Mouse (Mus musculus): ENCODE results near the gene Arid2. TPM values are rescaled to one million over a fixed set of nuclear protein-coding genes. Genes with fewer than 3 reads are reported as not detected.
A peak's percentile ranks its signal among the peaks of the same experiment; 100 is the strongest.
"Not testable (repeated sequence)": the region's sequence is repeated elsewhere in the genome, so short reads cannot be mapped to it uniquely, and the experiment has no call there.

Arid2 gene
- total and polyA plus RNA-seq, 3 experiments: 20.3 to 31.2 (median 25.9) TPM

DNA sequence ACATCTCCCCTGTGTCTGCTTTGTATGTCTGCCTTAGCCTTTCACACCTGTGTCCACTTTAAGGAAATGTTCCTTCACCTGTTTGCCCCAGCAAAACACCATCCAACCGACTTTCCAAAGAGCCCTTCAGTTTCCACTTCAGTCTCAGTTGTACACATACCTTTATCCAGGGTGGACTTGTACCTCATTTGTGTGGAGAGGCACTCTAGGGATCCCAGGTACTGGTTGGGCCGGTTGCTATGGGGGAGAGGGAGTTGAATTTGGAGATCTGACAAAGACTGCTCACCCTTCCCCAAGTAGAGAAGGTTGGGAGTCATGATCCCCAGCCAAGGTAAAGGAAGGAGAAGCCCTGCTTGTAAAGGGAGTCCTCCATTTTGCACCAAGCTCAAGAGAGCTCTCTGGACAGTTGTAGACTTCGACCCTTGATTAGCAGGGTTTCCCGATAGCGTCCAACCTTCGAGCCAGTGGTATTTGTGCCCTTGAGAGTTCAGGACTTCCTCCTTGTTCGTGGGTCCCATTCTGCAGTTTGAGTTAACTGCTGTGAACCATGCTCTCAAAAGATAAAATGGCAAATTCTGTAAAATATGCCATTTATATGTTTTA is 38.5 kb downstream of the Arid2 start:
- no peak overlapping the region for H3K9ac ChIP-seq (ENCODE audit: control insufficient read depth, low read depth, low read length, poor library complexity, severe bottlenecking)
- no peak overlapping the region for H3K4me3 ChIP-seq (ENCODE audit: control insufficient read depth in 1 of 2, insufficient read depth in 1 of 2, low read depth in 2 of 2, low read length in 2 of 2)
- no peaks in the 10 kb centered on the region for H3K9me3 ChIP-seq (replicated peaks; ENCODE audit: insufficient read depth, low read length)
- no peak overlapping the region for H3K27ac ChIP-seq (ENCODE audit: control insufficient read depth, low read depth, low read length)
- TF ChIP-seq MAZ (IDR thresholded peaks at IDR 0.05; ENCODE audit: low read depth, low read length) (no peak), GATA1 (IDR thresholded peaks at IDR 0.05; ENCODE audit: low read depth, low read length) (no peak)
- peaks cover 4 to 7% of the 10 kb centered on the region in 2 experiments; a peak in 3 of 4 replicates for H3K36me3 ChIP-seq (ENCODE audit: control insufficient read depth in 1 of 2, insufficient read depth in 2 of 2, low read length in 2 of 2)
- no peaks in the 10 kb centered on the region; the same call in 1 of the 2 replicates for H3K79me2 ChIP-seq (ENCODE audit: control insufficient read depth, insufficient read depth, low read length, poor library complexity)
- H3K27me3 ChIP-seq (ENCODE audit: control insufficient read depth in 1 of 2, insufficient read depth in 2 of 2, low read length in 2 of 2): no peaks in the 10 kb centered on the region
- peaks cover 0 to 4% of the 10 kb centered on the region in 2 experiments; a peak in 2 of 4 replicates for H3K4me1 ChIP-seq (ENCODE audit: control insufficient read depth in 1 of 2, insufficient read depth in 2 of 2, low read length in 2 of 2)
- no peak for DNase-seq (ENCODE audit: low read depth, low spot score)

DNA sequence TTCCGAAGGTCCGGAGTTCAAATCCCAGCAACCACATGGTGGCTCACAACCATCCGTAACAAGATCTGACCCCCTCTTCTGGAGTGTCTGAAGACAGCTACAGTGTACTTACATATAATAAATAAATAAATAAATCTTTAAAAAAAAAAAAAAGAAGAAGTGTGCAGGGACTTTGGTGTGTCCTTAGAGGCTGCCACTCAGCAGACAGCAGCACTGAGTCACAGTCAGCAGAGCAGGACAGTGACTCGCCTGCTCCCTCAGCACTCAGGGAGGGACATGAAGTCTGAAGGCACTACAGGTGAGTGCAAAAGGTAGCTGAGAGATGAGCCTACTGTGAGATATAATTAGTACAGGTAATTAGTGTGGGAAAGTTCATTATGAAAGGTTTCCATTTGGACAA is 41.4 kb downstream of the Arid2 start:
- H3K9me3 ChIP-seq (replicated peaks; ENCODE audit: insufficient read depth, low read length); H3K79me2 ChIP-seq (ENCODE audit: control insufficient read depth, insufficient read depth, low read length, poor library complexity); H3K4me1 ChIP-seq (ENCODE audit: control insufficient read depth in 1 of 2, insufficient read depth in 2 of 2, low read length in 2 of 2); H3K9ac ChIP-seq (ENCODE audit: control insufficient read depth, low read depth, low read length, poor library complexity, severe bottlenecking); H3K4me3 ChIP-seq (ENCODE audit: control insufficient read depth in 1 of 2, insufficient read depth in 1 of 2, low read depth in 2 of 2, low read length in 2 of 2); H3K27ac ChIP-seq (ENCODE audit: control insufficient read depth, low read depth, low read length); H3K27me3 ChIP-seq (ENCODE audit: control insufficient read depth in 1 of 2, insufficient read depth in 2 of 2, low read length in 2 of 2); H3K36me3 ChIP-seq (ENCODE audit: control insufficient read depth in 1 of 2, insufficient read depth in 2 of 2, low read length in 2 of 2): not testable (repeated sequence)
- TF ChIP-seq ZNF384 (IDR thresholded peaks at IDR 0.05; ENCODE audit: low read depth, low read length): peak; percentile 51; the same call in 1 of the 2 replicates
- peak; percentile 44 for DNase-seq (ENCODE audit: low read depth, low spot score)

DNA sequence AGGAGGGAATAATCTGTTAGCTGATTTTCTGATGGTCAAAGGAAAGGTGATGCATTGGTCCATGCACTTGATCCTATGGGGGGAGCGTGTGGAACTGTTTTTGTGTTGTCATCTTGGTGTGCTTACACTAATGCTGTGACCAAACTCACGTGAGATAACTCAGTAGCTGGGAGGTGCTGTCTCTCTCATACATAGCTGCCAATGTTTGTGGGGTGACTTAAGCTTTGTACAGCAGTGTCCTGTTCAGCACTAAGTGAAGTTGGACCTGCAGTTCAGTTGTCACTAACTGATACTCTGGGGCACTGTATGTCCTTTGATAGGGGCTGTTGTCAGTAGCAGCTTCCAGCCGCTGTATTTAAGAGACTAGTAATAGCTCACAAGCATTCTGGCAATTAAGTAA is 43.2 kb downstream of the Arid2 start:
- Histone ChIP-seq H3K4me1 (ENCODE audit: control insufficient read depth in 1 of 2, insufficient read depth in 2 of 2, low read length in 2 of 2) (peaks cover 0 to 4% of the 10 kb centered on the region in 2 experiments; a peak in 2 of 4 replicates), H3K4me3 (ENCODE audit: control insufficient read depth in 1 of 2, insufficient read depth in 1 of 2, low read depth in 2 of 2, low read length in 2 of 2) (no peak overlapping the region), H3K79me2 (ENCODE audit: control insufficient read depth, insufficient read depth, low read length, poor library complexity) (peaks cover 2% of the 10 kb centered on the region; the same call in 1 of the 2 replicates), H3K9me3 (replicated peaks; ENCODE audit: insufficient read depth, low read length) (no peaks in the 10 kb centered on the region), H3K27me3 (ENCODE audit: control insufficient read depth in 1 of 2, insufficient read depth in 2 of 2, low read length in 2 of 2) (no peaks in the 10 kb centered on the region), H3K27ac (ENCODE audit: control insufficient read depth, low read depth, low read length) (no peak overlapping the region), H3K9ac (ENCODE audit: control insufficient read depth, low read depth, low read length, poor library complexity, severe bottlenecking) (no peak overlapping the region), H3K36me3 (ENCODE audit: control insufficient read depth in 1 of 2, insufficient read depth in 2 of 2, low read length in 2 of 2) (peaks cover 2 to 4% of the 10 kb centered on the region in 2 experiments)
- peak; percentile 57 for TF ChIP-seq BHLHE40 (IDR thresholded peaks at IDR 0.05; ENCODE audit: borderline replicate concordance, low read depth, low read length)
- TF ChIP-seq ETS1 (IDR thresholded peaks at IDR 0.05; ENCODE audit: low read depth, low read length): no peak
- peak; percentile 36 for DNase-seq (ENCODE audit: low read depth, low spot score)

DNA sequence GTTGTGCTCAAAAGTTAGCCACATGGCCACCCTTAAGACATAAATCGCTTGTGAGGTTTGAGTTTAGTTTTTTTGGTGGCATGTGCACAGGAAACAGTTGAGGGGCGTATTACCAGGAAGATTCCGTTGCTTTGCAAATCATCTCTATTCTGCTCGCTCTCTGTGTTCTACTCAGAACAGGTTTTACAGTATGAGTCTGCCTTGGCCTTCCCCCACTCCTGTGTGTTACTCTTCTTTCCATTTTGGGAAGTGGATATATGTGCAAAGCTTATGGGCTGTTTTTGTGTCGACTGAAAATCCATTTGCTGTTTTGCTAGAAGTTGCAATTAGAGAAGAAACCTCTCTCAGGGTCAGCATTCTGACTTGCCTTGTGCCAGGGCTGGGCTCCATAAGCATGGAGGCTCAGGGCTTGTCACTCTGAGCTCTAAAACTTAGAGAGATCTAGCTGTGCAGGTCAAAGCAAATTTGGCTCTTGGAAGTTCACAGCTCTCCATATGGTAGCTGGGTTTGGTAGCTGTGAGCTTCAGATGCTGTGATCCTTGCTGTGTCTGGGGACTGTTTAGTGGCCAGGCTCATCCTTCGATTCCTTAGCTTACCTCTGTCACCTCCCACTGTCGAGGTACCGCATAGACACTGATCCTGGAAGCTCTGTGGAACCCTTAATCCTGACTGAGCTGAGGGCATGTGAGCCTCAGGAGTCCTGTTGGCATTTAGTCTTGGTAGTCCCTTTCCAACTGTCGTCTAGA is 45.3 kb downstream of the Arid2 start:
- peaks cover 2% of the 10 kb centered on the region; the same call in 1 of the 2 replicates for H3K79me2 ChIP-seq (ENCODE audit: control insufficient read depth, insufficient read depth, low read length, poor library complexity)
- H3K27me3 ChIP-seq (ENCODE audit: control insufficient read depth in 1 of 2, insufficient read depth in 2 of 2, low read length in 2 of 2): no peaks in the 10 kb centered on the region
- H3K9ac ChIP-seq (ENCODE audit: control insufficient read depth, low read depth, low read length, poor library complexity, severe bottlenecking): no peak overlapping the region
- no peak overlapping the region for H3K4me3 ChIP-seq (ENCODE audit: control insufficient read depth in 1 of 2, insufficient read depth in 1 of 2, low read depth in 2 of 2, low read length in 2 of 2)
- H3K27ac ChIP-seq (ENCODE audit: control insufficient read depth, low read depth, low read length): no peak overlapping the region
- H3K9me3 ChIP-seq (replicated peaks; ENCODE audit: insufficient read depth, low read length): no peaks in the 10 kb centered on the region
- DNase-seq (ENCODE audit: low read depth, low spot score): no peak
- peaks cover 0 to 4% of the 10 kb centered on the region in 2 experiments; a peak in 2 of 4 replicates for H3K4me1 ChIP-seq (ENCODE audit: control insufficient read depth in 1 of 2, insufficient read depth in 2 of 2, low read length in 2 of 2)
- peaks cover 2 to 4% of the 10 kb centered on the region in 2 experiments; a peak in 3 of 4 replicates for H3K36me3 ChIP-seq (ENCODE audit: control insufficient read depth in 1 of 2, insufficient read depth in 2 of 2, low read length in 2 of 2)
- TF ChIP-seq CTCF (IDR thresholded peaks at IDR 0.05 in 2 of 3, conservative IDR thresholded peaks at IDR 0.05 in 1 of 3; ENCODE audit: control insufficient read depth in 1 of 3, insufficient read depth in 1 of 3, low read depth in 2 of 3, low read length in 3 of 3, poor library complexity in 1 of 3, severe bottlenecking in 1 of 3) (no peak), HCFC1 (IDR thresholded peaks at IDR 0.05; ENCODE audit: low read depth, low read length) (no peak), ZKSCAN1 (IDR thresholded peaks at IDR 0.05; ENCODE audit: low read depth, low read length) (no peak), NELFE (IDR thresholded peaks at IDR 0.05; ENCODE audit: low read depth, low read length) (no peak), ZNF384 (IDR thresholded peaks at IDR 0.05; ENCODE audit: low read depth, low read length) (no peak), ZMIZ1 (IDR thresholded peaks at IDR 0.05; ENCODE audit: low read depth, low read length) (no peak), MAZ (IDR thresholded peaks at IDR 0.05; ENCODE audit: low read depth, low read length) (no peak), CHD2 (IDR thresholded peaks at IDR 0.05; ENCODE audit: low read length) (no peak), POLR2AphosphoS2 (IDR thresholded peaks at IDR 0.05; ENCODE audit: low read length) (no peak)

Measured in MEL (cell line).